Mouse (Mus musculus): Measurements from ENCODE around the gene Numbl. TPM values are rescaled to one million over a fixed set of nuclear protein-coding genes. Genes with fewer than 3 reads are reported as not detected.
"Not testable (repeated sequence)": the region's sequence is repeated elsewhere in the genome, so short reads cannot be mapped to it uniquely, and the experiment has no call there.

The Numbl gene
- polyA plus RNA-seq, 1 experiment from 2014 or later: 3.6 TPM

GRCm38 (mm10) chr7:27238568-27238967 is 19.7 kb upstream of the Numbl start:
- Histone ChIP-seq H3K27me3 (replicated peaks; ENCODE audit: control insufficient read depth, insufficient read depth, low read length) (no peaks in the 10 kb centered on the region), H3K4me1 (replicated peaks; ENCODE audit: control insufficient read depth, insufficient read depth, low read length) (peaks cover 2% of the 10 kb centered on the region), H3K27ac (ENCODE audit: low read depth, low read length) (no peak overlapping the region), H3K4me3 (ENCODE audit: low read depth, low read length) (no peak overlapping the region), H3K36me3 (ENCODE audit: control insufficient read depth, insufficient read depth, low read length) (peaks cover 5% of the 10 kb centered on the region; the same call in 1 of the 2 replicates), H3K9me3 (ENCODE audit: control insufficient read depth, low read length) (no peaks in the 10 kb centered on the region), H3K9ac (ENCODE audit: low read depth, low read length) (no peak overlapping the region), H3K4me2 (no peak overlapping the region)
- DNase-seq (ENCODE audit: low spot score): no peak
- WGBS: 84% methylated on average over 5 of the region's 5 CpGs
- no peak for ATAC-seq (replicated peaks; ENCODE audit: low FRiP score)

- H3K27ac ChIP-seq (ENCODE audit: low read depth, low read length): no peak overlapping the region
- H3K9ac ChIP-seq (ENCODE audit: low read depth, low read length): no peak overlapping the region
- H3K4me3 ChIP-seq (ENCODE audit: low read depth, low read length): no peak overlapping the region
- no peak for ATAC-seq (replicated peaks; ENCODE audit: low FRiP score)
- H3K4me2 ChIP-seq: no peak overlapping the region
- H3K27me3 ChIP-seq (replicated peaks; ENCODE audit: control insufficient read depth, insufficient read depth, low read length): no peaks in the 10 kb centered on the region
- H3K36me3 ChIP-seq (ENCODE audit: control insufficient read depth, insufficient read depth, low read length): peaks cover 5% of the 10 kb centered on the region; the same call in 1 of the 2 replicates
- no peaks in the 10 kb centered on the region for H3K4me1 ChIP-seq (replicated peaks; ENCODE audit: control insufficient read depth, insufficient read depth, low read length)
- H3K9me3 ChIP-seq (ENCODE audit: control insufficient read depth, low read length): no peaks in the 10 kb centered on the region
- DNase-seq (ENCODE audit: low spot score): no peak
- 64% methylated on average over 8 of the region's 8 CpGs for WGBS
Measured at GRCm38 (mm10) chr7:27243211-27243610, 15.0 kb upstream of the Numbl start.

GRCm38 (mm10) chr7:27244088-27244487 is 14.1 kb upstream of the Numbl start:
- H3K4me3 ChIP-seq (ENCODE audit: low read depth, low read length); DNase-seq (ENCODE audit: low spot score); H3K36me3 ChIP-seq (ENCODE audit: control insufficient read depth, insufficient read depth, low read length); H3K27ac ChIP-seq (ENCODE audit: low read depth, low read length); H3K9ac ChIP-seq (ENCODE audit: low read depth, low read length); ATAC-seq (replicated peaks; ENCODE audit: low FRiP score); H3K4me1 ChIP-seq (replicated peaks; ENCODE audit: control insufficient read depth, insufficient read depth, low read length); H3K27me3 ChIP-seq (replicated peaks; ENCODE audit: control insufficient read depth, insufficient read depth, low read length); H3K4me2 ChIP-seq; H3K9me3 ChIP-seq (ENCODE audit: control insufficient read depth, low read length): not testable (repeated sequence)
- WGBS: 66% methylated on average over 2 of the region's 2 CpGs

- no peak overlapping the region for H3K4me3 ChIP-seq (ENCODE audit: low read depth, low read length)
- no peaks in the 10 kb centered on the region for H3K27me3 ChIP-seq (replicated peaks; ENCODE audit: control insufficient read depth, insufficient read depth, low read length)
- no peaks in the 10 kb centered on the region for H3K36me3 ChIP-seq (ENCODE audit: control insufficient read depth, insufficient read depth, low read length)
- ATAC-seq (replicated peaks; ENCODE audit: low FRiP score) (no peak), DNase-seq (ENCODE audit: low spot score) (no peak)
- peaks cover 3% of the 10 kb centered on the region for H3K4me1 ChIP-seq (replicated peaks; ENCODE audit: control insufficient read depth, insufficient read depth, low read length)
- H3K9me3 ChIP-seq (ENCODE audit: control insufficient read depth, low read length): no peaks in the 10 kb centered on the region
- H3K27ac ChIP-seq (ENCODE audit: low read depth, low read length): no peak overlapping the region
- no peak overlapping the region for H3K9ac ChIP-seq (ENCODE audit: low read depth, low read length)
- 82% methylated on average over 2 of the region's 2 CpGs for WGBS
- H3K4me2 ChIP-seq: no peak overlapping the region
Measured at GRCm38 (mm10) chr7:27249146-27249545, 9.1 kb upstream of the Numbl start.

- H3K36me3 ChIP-seq (ENCODE audit: control insufficient read depth, insufficient read depth, low read length): no peaks in the 10 kb centered on the region
- no peak for DNase-seq (ENCODE audit: low spot score)
- H3K4me2 ChIP-seq: no peak overlapping the region
- no peak overlapping the region for H3K27ac ChIP-seq (ENCODE audit: low read depth, low read length)
- no peak overlapping the region for H3K4me3 ChIP-seq (ENCODE audit: low read depth, low read length)
- no peaks in the 10 kb centered on the region for H3K9me3 ChIP-seq (ENCODE audit: control insufficient read depth, low read length)
- H3K4me1 ChIP-seq (replicated peaks; ENCODE audit: control insufficient read depth, insufficient read depth, low read length): peaks cover 3% of the 10 kb centered on the region
- no peak overlapping the region for H3K9ac ChIP-seq (ENCODE audit: low read depth, low read length)
- H3K27me3 ChIP-seq (replicated peaks; ENCODE audit: control insufficient read depth, insufficient read depth, low read length): no peaks in the 10 kb centered on the region
- no peak for ATAC-seq (replicated peaks; ENCODE audit: low FRiP score)
- WGBS: 78% methylated on average over 5 of the region's 5 CpGs
Measured at GRCm38 (mm10) chr7:27249928-27250327, 8.3 kb upstream of the Numbl start.

GRCm38 (mm10) chr7:27251946-27252345 is 6.3 kb upstream of the Numbl start:
- Histone ChIP-seq H3K27ac (ENCODE audit: low read depth, low read length) (peak overlapping the region; percentile 52), H3K4me2 (peak overlapping the region; percentile 40), H3K27me3 (replicated peaks; ENCODE audit: control insufficient read depth, insufficient read depth, low read length) (no peaks in the 10 kb centered on the region), H3K4me3 (ENCODE audit: low read depth, low read length) (peak overlapping the region; percentile 20; the same call in 1 of the 2 replicates), H3K9ac (ENCODE audit: low read depth, low read length) (0 out of 2 replicates have a peak overlapping the region, but pooled peaks have one; percentile 9), H3K4me1 (replicated peaks; ENCODE audit: control insufficient read depth, insufficient read depth, low read length) (peaks cover 5% of the 10 kb centered on the region), H3K36me3 (ENCODE audit: control insufficient read depth, insufficient read depth, low read length) (no peaks in the 10 kb centered on the region; the same call in 1 of the 2 replicates), H3K9me3 (ENCODE audit: control insufficient read depth, low read length) (no peaks in the 10 kb centered on the region)
- ATAC-seq (replicated peaks; ENCODE audit: low FRiP score): peak; percentile 81
- WGBS: 56% methylated on average over 6 of the region's 6 CpGs
- DNase-seq (ENCODE audit: low spot score): no peak

- 74% methylated on average over 3 of the region's 3 CpGs for WGBS
- Histone ChIP-seq H3K9ac (ENCODE audit: low read depth, low read length) (no peak overlapping the region), H3K27me3 (replicated peaks; ENCODE audit: control insufficient read depth, insufficient read depth, low read length) (no peaks in the 10 kb centered on the region), H3K4me3 (ENCODE audit: low read depth, low read length) (no peak overlapping the region), H3K4me1 (replicated peaks; ENCODE audit: control insufficient read depth, insufficient read depth, low read length) (peaks cover 23% of the 10 kb centered on the region), H3K36me3 (ENCODE audit: control insufficient read depth, insufficient read depth, low read length) (no peaks in the 10 kb centered on the region; the same call in 1 of the 2 replicates), H3K27ac (ENCODE audit: low read depth, low read length) (no peak overlapping the region), H3K4me2 (no peak overlapping the region), H3K9me3 (ENCODE audit: control insufficient read depth, low read length) (no peaks in the 10 kb centered on the region)
- DNase-seq (ENCODE audit: low spot score) (no peak), ATAC-seq (replicated peaks; ENCODE audit: low FRiP score) (no peak)
Measured at GRCm38 (mm10) chr7:27255721-27256120, 2.5 kb upstream of the Numbl start.

GRCm38 (mm10) chr7:27257046-27257851 is 984 bp upstream of the Numbl start:
- Histone ChIP-seq H3K4me3 (ENCODE audit: low read depth, low read length) (no peak overlapping the region), H3K9me3 (ENCODE audit: control insufficient read depth, low read length) (no peaks in the 10 kb centered on the region), H3K27ac (ENCODE audit: low read depth, low read length) (no peak overlapping the region), H3K27me3 (replicated peaks; ENCODE audit: control insufficient read depth, insufficient read depth, low read length) (no peaks in the 10 kb centered on the region), H3K4me2 (peak overlapping the region; percentile 98), H3K36me3 (ENCODE audit: control insufficient read depth, insufficient read depth, low read length) (no peaks in the 10 kb centered on the region; the same call in 1 of the 2 replicates), H3K9ac (ENCODE audit: low read depth, low read length) (no peak overlapping the region; the same call in 1 of the 2 replicates), H3K4me1 (replicated peaks; ENCODE audit: control insufficient read depth, insufficient read depth, low read length) (peaks cover 20% of the 10 kb centered on the region)
- ATAC-seq (replicated peaks; ENCODE audit: low FRiP score) (no peak), DNase-seq (ENCODE audit: low spot score) (no peak)
- 43% methylated on average over 27 of the region's 27 CpGs for WGBS

GRCm38 (mm10) chr7:27257852-27258204 is 405 bp upstream of the Numbl start:
- H3K9ac ChIP-seq (ENCODE audit: low read depth, low read length): peak overlapping the region; percentile 74
- DNase-seq (ENCODE audit: low spot score): no peak
- H3K4me2 ChIP-seq: peak overlapping the region; percentile 98
- H3K4me3 ChIP-seq (ENCODE audit: low read depth, low read length): peak overlapping the region; percentile 81
- peak overlapping the region; percentile 39; the same call in 1 of the 2 replicates for H3K27ac ChIP-seq (ENCODE audit: low read depth, low read length)
- no peaks in the 10 kb centered on the region for H3K27me3 ChIP-seq (replicated peaks; ENCODE audit: control insufficient read depth, insufficient read depth, low read length)
- H3K4me1 ChIP-seq (replicated peaks; ENCODE audit: control insufficient read depth, insufficient read depth, low read length): peaks cover 20% of the 10 kb centered on the region
- H3K9me3 ChIP-seq (ENCODE audit: control insufficient read depth, low read length): no peaks in the 10 kb centered on the region
- WGBS: 12% methylated on average over 3 of the region's 6 CpGs
- H3K36me3 ChIP-seq (ENCODE audit: control insufficient read depth, insufficient read depth, low read length): no peaks in the 10 kb centered on the region; the same call in 1 of the 2 replicates
- ATAC-seq (replicated peaks; ENCODE audit: low FRiP score): no peak
